Comparison of ENCODE assay signal across 11 mouse cellular contexts in genomic region chr5:112825091-112825794, GRCm38 (mm10).
DNase-seq lines count a peak whose midpoint lies in the region; ATAC-seq and TF ChIP-seq lines count a peak whose summit lies in the region.
"Had no signal": no experiment of that assay in that cellular context is flagged by ENCODE, and none has a peak within 500 bp of the region (broad histone marks: within the 10 kb centered on the region; RNA-seq: fewer than 3 reads in every experiment).

No protein-coding gene starts in this region.

- peak; percentile 17; the same call in 1 of the 2 replicates for TF ChIP-seq CTCF in cerebellum, adult 2 months (IDR thresholded peaks at IDR 0.05; ENCODE audit: borderline replicate concordance, insufficient read depth, low read depth, low read length)
- TF ChIP-seq CTCF in left cerebral cortex, adult 2 months (IDR thresholded peaks at IDR 0.05), result no peak; the same call in none of the 2 replicates

- no peak overlapping the region for H3K4me2 ChIP-seq in neural tube, embryonic 11.5 days (ENCODE audit: low read depth)
- H3K4me2 ChIP-seq in neural tube, embryonic 15.5 days, result no peak overlapping the region
- H3K4me2 ChIP-seq: liver, embryonic 15.5 days had no signal

- H3K36me3 ChIP-seq in neural tube, embryonic 11.5 days (ENCODE audit: control insufficient read depth, insufficient read depth, low read length), result no peaks in the 10 kb centered on the region
- H3K36me3 ChIP-seq in neural tube, embryonic 15.5 days, result no peaks in the 10 kb centered on the region
- H3K36me3 ChIP-seq: liver, embryonic 15.5 days had no signal

- no peak for ATAC-seq in neural tube, embryonic 11.5 days (ENCODE audit: insufficient read depth, low FRiP score, low TSS enrichment)
- ATAC-seq in neural tube, embryonic 15.5 days (ENCODE audit: low FRiP score), result no peak
- ATAC-seq in megakaryocyte progenitor cell, adult 5-6 weeks (replicated peaks; ENCODE audit: poor library complexity), result no peak

- no peaks in the 10 kb centered on the region for H3K27me3 ChIP-seq in cerebellum, adult 2 months (ENCODE audit: control insufficient read depth, insufficient read depth, low read length)
- no peaks in the 10 kb centered on the region for H3K27me3 ChIP-seq in neural tube, embryonic 11.5 days (ENCODE audit: control insufficient read depth, insufficient read depth, low read length)
- no peaks in the 10 kb centered on the region for H3K27me3 ChIP-seq in neural tube, embryonic 15.5 days (replicated peaks)
- H3K27me3 ChIP-seq: liver, embryonic 15.5 days had no signal

- no peak overlapping the region for H3K9ac ChIP-seq in neural tube, embryonic 11.5 days (ENCODE audit: low read length)
- no peak overlapping the region for H3K9ac ChIP-seq in neural tube, embryonic 15.5 days (replicated peaks)
- H3K9ac ChIP-seq: liver, embryonic 15.5 days had no signal

- no peaks in the 10 kb centered on the region for H3K4me1 ChIP-seq in cerebellum, adult 2 months (ENCODE audit: control insufficient read depth, insufficient read depth, low read length)
- H3K4me1 ChIP-seq in neural tube, embryonic 11.5 days (ENCODE audit: control insufficient read depth, insufficient read depth, low read length), result 0 out of 2 replicates have a peak, but pooled peaks cover 4% of the 10 kb centered on the region
- H3K4me1 ChIP-seq in neural tube, embryonic 15.5 days, result peaks cover 10% of the 10 kb centered on the region; the same call in 1 of the 2 replicates
- H3K4me1 ChIP-seq: liver, embryonic 15.5 days had no signal

- H3K9me3 ChIP-seq in neural tube, embryonic 11.5 days (ENCODE audit: control insufficient read depth, low read length), result no peaks in the 10 kb centered on the region
- no peaks in the 10 kb centered on the region for H3K9me3 ChIP-seq in neural tube, embryonic 15.5 days (replicated peaks)
- H3K9me3 ChIP-seq: liver, embryonic 15.5 days had no signal

- intact Hi-C loops in left cerebral cortex, adult 2 months (cut with DNase I), result no loop called here

- TF ChIP-seq POLR2A in cerebellum, adult 2 months (IDR thresholded peaks at IDR 0.05; ENCODE audit: borderline replicate concordance, insufficient read depth, low read length), result no peak

- WGBS in cerebellum, adult 2 months, result 33% methylated on average over 12 of the region's 12 CpGs
- WGBS in neural tube, embryonic 11.5 days, result 52% methylated on average over 12 of the region's 12 CpGs
- 40% methylated on average over 12 of the region's 12 CpGs for WGBS in neural tube, embryonic 15.5 days

- no peak overlapping the region for H3K27ac ChIP-seq in cerebellum, adult 2 months (ENCODE audit: insufficient read depth, low read length)
- H3K27ac ChIP-seq in neural tube, embryonic 11.5 days (ENCODE audit: low read depth, low read length), result no peak overlapping the region
- H3K27ac ChIP-seq in neural tube, embryonic 15.5 days (replicated peaks), result no peak overlapping the region
- H3K27ac ChIP-seq in left cerebral cortex, adult 2 months, result peak overlapping the region; percentile 30
- H3K27ac ChIP-seq: liver, embryonic 15.5 days had no signal

- H3K4me3 ChIP-seq in cerebellum, adult 2 months (replicated peaks; ENCODE audit: insufficient read depth, low read depth, low read length), result no peak overlapping the region
- no peak overlapping the region for H3K4me3 ChIP-seq in neural tube, embryonic 11.5 days (ENCODE audit: low read depth, low read length)
- H3K4me3 ChIP-seq in neural tube, embryonic 15.5 days (replicated peaks), result no peak overlapping the region
- H3K4me3 ChIP-seq in left cerebral cortex, adult 2 months, result no peak overlapping the region
- H3K4me3 ChIP-seq: liver, embryonic 15.5 days had no signal

- no peak for DNase-seq in cerebellum, adult 2 months
- no peak for DNase-seq in cerebellum, adult 11-12 months
- DNase-seq in neural tube, embryonic 11.5 days (ENCODE audit: low spot score), result peak; percentile 35
- no peak for DNase-seq in left cerebral cortex, adult 2 months (ENCODE audit: extremely low spot score in 1 of 2, low spot score in 2 of 2)
- DNase-seq in retina, postnatal 1 day, result peak; percentile 49
- no peak for DNase-seq in ovary, adult 18-20 months (ENCODE audit: low spot score)
- DNase-seq: adrenal gland, adult 8-10 months; cerebellum, postnatal 36 days had no signal

Comparison
In these comparisons a context has a peak if more than half of its experiments do, and no peak if none do; other contexts are left out.
1. DNase-seq: peak in neural tube, embryonic 11.5 days (single experiment) and retina, postnatal 1 day (single experiment); none in cerebellum, adult 2 months (0 of 2), cerebellum, adult 11-12 months (single experiment), left cerebral cortex, adult 2 months (0 of 2) and ovary, adult 18-20 months (single experiment).